ENCODE assay signal across 31 mouse cellular contexts in genomic region chr16:39887944-39888343, GRCm38 (mm10).
"Had no signal": no experiment of that assay in that cellular context is flagged by ENCODE, and none has a peak within 500 bp of the region (broad histone marks: within the 10 kb centered on the region; RNA-seq: fewer than 3 reads in every experiment).

No protein-coding gene starts in this region.

- H3K4me1 ChIP-seq: limb, embryonic 10.5 days; limb, embryonic 12.5 days; limb, embryonic 13.5 days; limb, embryonic 15.5 days; liver, embryonic 12.5 days; liver, embryonic 13.5 days; liver, embryonic 15.5 days; lung, embryonic 15.5 days; megakaryocyte, embryonic 14.5 days; midbrain, embryonic 10.5 days; midbrain, embryonic 12.5 days; midbrain, embryonic 13.5 days; midbrain, embryonic 15.5 days had no signal

- H3K27ac ChIP-seq: limb, embryonic 10.5 days; limb, embryonic 12.5 days; limb, embryonic 13.5 days; limb, embryonic 15.5 days; liver, embryonic 12.5 days; liver, embryonic 13.5 days; liver, embryonic 14.5 days; liver, embryonic 15.5 days; lung, embryonic 15.5 days; macrophage; midbrain, embryonic 10.5 days; midbrain, embryonic 12.5 days; midbrain, embryonic 13.5 days; midbrain, embryonic 15.5 days had no signal

- H3K4me3 ChIP-seq: limb, embryonic 10.5 days; limb, embryonic 12.5 days; limb, embryonic 13.5 days; limb, embryonic 15.5 days; liver, embryonic 12.5 days; liver, embryonic 13.5 days; liver, embryonic 15.5 days; lung, embryonic 15.5 days; megakaryocyte, embryonic 14.5 days; midbrain, embryonic 10.5 days; midbrain, embryonic 12.5 days; midbrain, embryonic 13.5 days; midbrain, embryonic 15.5 days; myocyte had no signal

- ATAC-seq: liver, embryonic 12.5 days; liver, postnatal 0 days; lung, postnatal 0 days; midbrain, embryonic 13.5 days; midbrain, embryonic 15.5 days; midbrain, embryonic 16.5 days had no signal

- H3K9me3 ChIP-seq: limb, embryonic 10.5 days; limb, embryonic 12.5 days; limb, embryonic 13.5 days; limb, embryonic 15.5 days; liver, embryonic 12.5 days; liver, embryonic 13.5 days; liver, embryonic 15.5 days; lung, embryonic 15.5 days; megakaryocyte, embryonic 14.5 days; midbrain, embryonic 10.5 days; midbrain, embryonic 12.5 days; midbrain, embryonic 13.5 days; midbrain, embryonic 15.5 days had no signal

- H3K4me2 ChIP-seq: limb, embryonic 12.5 days; limb, embryonic 13.5 days; limb, embryonic 15.5 days; liver, embryonic 11.5 days; liver, embryonic 12.5 days; liver, embryonic 13.5 days; liver, embryonic 15.5 days; lung, embryonic 14.5 days; lung, embryonic 15.5 days; midbrain, embryonic 11.5 days; midbrain, embryonic 12.5 days; midbrain, embryonic 13.5 days; midbrain, embryonic 15.5 days had no signal

- DNase-seq: left cerebral cortex, postnatal 4 days; liver; liver, embryonic 13.5 days; liver, postnatal 0 days; lung, adult 18-20 months; lung, adult 2 months; lung, embryonic 14.5 days; lung, postnatal 10 days; lung, postnatal 14 days; lung, postnatal 36 days; lung, postnatal 4 days; midbrain, embryonic 14.5 days had no signal

- H3K36me3 ChIP-seq: limb, embryonic 10.5 days; limb, embryonic 12.5 days; limb, embryonic 13.5 days; limb, embryonic 15.5 days; liver, embryonic 12.5 days; liver, embryonic 13.5 days; liver, embryonic 15.5 days; lung, embryonic 15.5 days; midbrain, embryonic 10.5 days; midbrain, embryonic 12.5 days; midbrain, embryonic 13.5 days; midbrain, embryonic 15.5 days had no signal

- H3K27me3 ChIP-seq: limb, embryonic 12.5 days; limb, embryonic 13.5 days; limb, embryonic 15.5 days; liver, embryonic 12.5 days; liver, embryonic 13.5 days; liver, embryonic 15.5 days; lung, embryonic 15.5 days; megakaryocyte, embryonic 14.5 days; midbrain, embryonic 12.5 days; midbrain, embryonic 13.5 days; midbrain, embryonic 15.5 days had no signal

- H3K9ac ChIP-seq: limb, embryonic 12.5 days; limb, embryonic 13.5 days; limb, embryonic 15.5 days; liver, embryonic 12.5 days; liver, embryonic 13.5 days; liver, embryonic 14.5 days; liver, embryonic 15.5 days; liver, postnatal 0 days; lung, embryonic 14.5 days; lung, embryonic 15.5 days; midbrain, embryonic 12.5 days; midbrain, embryonic 13.5 days; midbrain, embryonic 15.5 days had no signal
